Mouse (Mus musculus) forebrain, postnatal 0 days (tissue): ENCODE data around the gene Nod1. TPM values are rescaled to one million over a fixed set of nuclear protein-coding genes. Genes with fewer than 3 reads are reported as not detected.
A peak's percentile ranks its signal among the peaks of the same experiment; 100 is the strongest.

Source experiments
- ATAC-seq: fragments of 200-750 bp; cut with Nextera tagmentation; 2 replicates; pipeline ENCODE4 v1.8.0; 2017; ENCODE audit warnings: mild to moderate bottlenecking, moderate library complexity
- DNase-seq: peaks from one replicate; pipeline ENCODE4 v3.0.0-alpha.2; 2015
- H3K27ac ChIP-seq: fragments of 300-500 bp; sonication (generic); 2 replicates; pipeline ENCODE4 v1.5.1; 2014; ENCODE audit warnings: low read depth, mild to moderate bottlenecking, antibody characterized with exemption, low read length, moderate library complexity, mixed read lengths
- H3K27me3 ChIP-seq: fragments of 300-500 bp; sonication (generic); 2 replicates; pipeline ENCODE4 v1.6.1; 2014; ENCODE audit warnings: mild to moderate bottlenecking, low read length, mixed read lengths; ENCODE audit not compliant: insufficient read depth
- H3K36me3 ChIP-seq: fragments of 300-500 bp; sonication (generic); 2 replicates; pipeline ENCODE4 v1.6.1; 2014; ENCODE audit warnings: mild to moderate bottlenecking, moderate library complexity; ENCODE audit not compliant: insufficient read depth
- H3K4me1 ChIP-seq: fragments of 300-500 bp; sonication (generic); 2 replicates; pipeline ENCODE4 v1.6.1; 2014; ENCODE audit warnings: antibody characterized with exemption; ENCODE audit not compliant: insufficient read depth
- H3K4me2 ChIP-seq: fragments of 300-500 bp; sonication (generic); 2 replicates; pipeline ENCODE4 v1.6.1; 2014; ENCODE audit warnings: low read depth, mild to moderate bottlenecking, moderate library complexity
- H3K4me3 ChIP-seq: fragments of 300-500 bp; sonication (generic); 2 replicates; pipeline ENCODE4 v1.5.1; 2014; ENCODE audit warnings: low read depth, low read length, mixed read lengths
- H3K9ac ChIP-seq: fragments of 300-500 bp; sonication (generic); 2 replicates; pipeline ENCODE4 v1.6.1; 2014; ENCODE audit warnings: mild to moderate bottlenecking
- H3K9me3 ChIP-seq: fragments of 300-500 bp; sonication (generic); 2 replicates; pipeline ENCODE4 v1.6.1; 2016; ENCODE audit warnings: low read length
- CTCF ChIP-seq: sonication (generic); IDR thresholded peaks from 2 replicates; pipeline ENCODE4 v1.5.1; 2016; ENCODE audit warnings: antibody characterized with exemption, control low read depth, low read depth
- WGBS: fragments of 180-500 bp; shearing (Covaris S2); extraction: QIAGEN DNeasy Blood & Tissue Kit; methylation state at CpG from one replicate; pipeline ENCODE4 v1.1.7; 2014; 5-methylcytosine and 5-hydroxymethylcytosine counted together
- polyA plus RNA-seq: library from polyadenylated mRNA; unstranded; fragments of >200 nt; fragmentation: Nextera tagmentation; extraction: Ambion mirVana; gene quantifications from 2 replicates; pipeline ENCODE4 v1.2.1, GENCODE M21; 2015
- total RNA-seq: library from RNA; depleted of rRNA; stranded (reverse); fragments of >200 nt; gene quantifications from 2 replicates; pipeline ENCODE4 v1.2.3, GENCODE M21; 2014

Gene Nod1
- total and polyA plus RNA-seq, 2 experiments from 2014 or later, result 1.8 to 2.0 TPM

DNA sequence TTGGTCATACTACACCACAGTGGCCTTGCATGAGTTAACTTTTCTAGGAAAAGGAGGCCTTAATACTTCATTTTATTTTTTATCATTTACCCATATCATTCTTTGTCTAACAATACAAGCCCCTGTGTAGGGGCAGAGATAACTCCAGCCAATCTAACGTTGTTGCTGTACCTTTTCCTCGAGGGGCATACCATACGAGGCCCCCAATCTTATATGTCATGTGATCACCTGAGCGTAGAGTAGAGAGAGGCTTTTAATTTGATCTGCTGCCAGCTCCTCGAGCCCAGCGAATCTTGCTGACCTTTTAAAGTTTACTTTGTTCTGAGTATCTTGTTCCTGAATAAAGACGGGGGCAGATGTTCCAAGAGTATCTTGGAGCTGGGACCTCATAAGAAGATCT lies 40.1 kb upstream of the Nod1 start:
- WGBS, result 86% methylated on average over 7 of the region's 7 CpGs
- Histone ChIP-seq H3K4me1 (0 out of 2 replicates have a peak, but pooled peaks cover 5% of the 10 kb centered on the region), H3K27me3 (peaks cover 9% of the 10 kb centered on the region), H3K4me2 (no peak overlapping the region), H3K36me3 (no peaks in the 10 kb centered on the region), H3K27ac (no peak overlapping the region), H3K9ac (no peak overlapping the region), H3K4me3 (no peak overlapping the region), H3K9me3 (no peaks in the 10 kb centered on the region)
- no peak for DNase-seq
- ATAC-seq, result no peak
- no peak for TF ChIP-seq CTCF

DNA sequence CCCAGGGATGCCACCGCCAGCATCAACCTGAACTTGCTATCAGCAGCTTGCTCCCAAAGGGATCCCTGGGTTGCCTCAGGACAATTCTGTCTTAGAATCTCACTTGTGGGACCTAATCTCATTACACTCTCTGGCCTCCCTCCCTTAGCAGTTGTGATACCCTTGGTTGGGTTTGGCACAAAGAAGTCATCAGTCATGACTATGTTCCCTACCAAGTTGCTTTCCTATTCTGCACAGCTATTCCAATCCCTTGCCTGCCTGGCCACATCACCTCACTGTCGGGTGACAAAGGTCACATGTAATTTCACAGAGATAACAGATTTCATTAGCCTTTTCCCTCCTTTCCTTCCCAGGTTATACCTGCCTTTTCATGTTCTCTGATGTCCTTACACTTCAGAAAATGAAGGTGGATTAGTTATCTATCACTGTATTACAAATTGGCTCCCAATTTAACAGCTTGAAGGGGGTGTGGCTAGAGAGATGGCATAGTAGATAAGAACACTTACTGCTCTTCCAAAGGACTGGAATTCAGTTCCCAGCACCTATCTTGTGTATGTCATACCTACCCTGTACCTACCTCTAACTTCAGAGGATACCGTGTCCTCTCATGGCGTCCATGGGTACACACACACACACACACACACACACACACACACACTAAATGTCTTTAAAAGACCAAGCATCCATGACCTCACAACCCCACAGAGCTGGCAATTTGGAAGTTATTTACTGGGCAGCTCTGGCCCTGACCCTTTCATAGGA lies 38.1 kb upstream of the Nod1 start:
- H3K27ac ChIP-seq, result no peak overlapping the region

DNA sequence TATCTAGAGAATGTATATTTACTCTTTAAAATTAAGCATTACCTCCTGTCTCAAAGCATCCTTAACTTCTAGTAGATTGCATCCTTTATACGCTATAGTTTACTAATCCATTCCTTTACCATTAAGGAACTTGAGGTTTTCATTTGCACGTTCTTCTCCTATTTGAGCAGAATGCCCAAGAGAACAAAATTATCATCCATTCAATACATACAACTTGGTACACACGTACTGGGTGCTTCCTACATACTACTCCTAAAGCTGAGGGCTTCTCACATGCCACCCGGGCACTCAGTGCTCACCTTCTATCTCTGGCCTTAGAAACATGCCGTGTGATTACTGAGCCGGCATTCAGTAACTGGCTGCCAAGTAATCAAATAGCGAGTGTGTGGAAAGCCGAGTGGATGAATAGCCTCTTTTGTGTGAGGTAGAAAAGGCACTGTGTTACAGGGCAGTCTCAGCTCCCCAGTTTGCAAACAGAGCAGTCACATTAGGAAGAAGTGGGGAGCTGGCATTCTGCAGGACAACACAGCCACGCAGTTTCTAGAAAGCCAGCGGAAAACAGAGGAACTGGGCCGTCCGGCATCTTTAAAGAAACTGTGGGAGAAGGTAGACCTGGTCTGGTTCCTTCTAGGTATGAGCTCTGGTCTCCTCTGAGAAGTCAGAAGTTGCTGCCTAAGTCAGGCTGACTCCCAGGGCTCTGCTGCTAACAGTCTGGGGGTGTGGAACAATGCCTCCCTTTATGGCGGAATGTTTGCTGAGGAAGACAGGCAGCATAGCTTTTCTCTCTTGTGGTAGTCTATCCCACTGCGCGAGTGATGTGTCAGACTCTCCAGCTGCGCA lies 37.2 kb upstream of the Nod1 start:
- Histone ChIP-seq H3K27ac (no peak overlapping the region), H3K4me1 (0 out of 2 replicates have a peak, but pooled peaks cover 5% of the 10 kb centered on the region), H3K9me3 (no peaks in the 10 kb centered on the region), H3K27me3 (peaks cover 17% of the 10 kb centered on the region), H3K9ac (no peak overlapping the region; the same call in 1 of the 2 replicates), H3K36me3 (no peaks in the 10 kb centered on the region), H3K4me2 (peak overlapping the region; percentile 24), H3K4me3 (no peak overlapping the region)
- DNase-seq (peak; percentile 34), ATAC-seq (peak; percentile 77)
- 11% methylated on average over 16 of the region's 16 CpGs for WGBS
- TF ChIP-seq CTCF, result no peak

More for the DNA sequence above, 38.1 kb upstream of the Nod1 start:
- no peak overlapping the region for H3K4me2 ChIP-seq
- H3K4me3 ChIP-seq, result no peak overlapping the region
- no peaks in the 10 kb centered on the region for H3K36me3 ChIP-seq
- no peak overlapping the region for H3K9ac ChIP-seq
- DNase-seq, result no peak
- H3K4me1 ChIP-seq, result 0 out of 2 replicates have a peak, but pooled peaks cover 5% of the 10 kb centered on the region
- no peaks in the 10 kb centered on the region for H3K9me3 ChIP-seq
- WGBS, result 60% methylated on average over 4 of the region's 4 CpGs
- no peak for TF ChIP-seq CTCF
- peaks cover 17% of the 10 kb centered on the region for H3K27me3 ChIP-seq
- no peak for ATAC-seq

DNA sequence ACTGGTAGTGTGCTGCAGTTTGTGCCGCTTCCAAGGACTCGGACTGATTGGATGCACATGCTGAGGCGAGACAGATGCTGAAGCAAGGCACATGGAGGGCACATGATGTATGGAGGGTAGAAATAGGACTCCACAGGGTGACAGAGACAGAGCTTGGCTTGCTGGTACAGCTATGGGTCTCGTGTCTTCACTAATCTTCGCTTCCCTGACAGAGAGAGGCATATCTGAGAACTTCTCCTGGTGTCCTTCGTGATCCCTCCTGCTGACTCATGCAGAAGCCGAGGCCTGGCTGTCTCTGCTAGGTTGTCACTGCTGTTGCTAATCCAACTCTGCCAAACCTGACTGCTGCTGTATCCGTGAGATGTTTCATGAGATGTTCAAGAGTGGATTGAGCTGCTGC lies 36.0 kb upstream of the Nod1 start:
- ATAC-seq (no peak), DNase-seq (no peak)
- H3K4me2 ChIP-seq, result no peak overlapping the region
- no peaks in the 10 kb centered on the region for H3K9me3 ChIP-seq
- peaks cover 17% of the 10 kb centered on the region for H3K27me3 ChIP-seq
- 86% methylated on average over 8 of the region's 8 CpGs for WGBS
- H3K4me3 ChIP-seq, result no peak overlapping the region
- no peak for TF ChIP-seq CTCF
- no peak overlapping the region for H3K27ac ChIP-seq
- 0 out of 2 replicates have a peak, but pooled peaks cover 5% of the 10 kb centered on the region for H3K4me1 ChIP-seq
- H3K9ac ChIP-seq, result no peak overlapping the region
- H3K36me3 ChIP-seq, result no peaks in the 10 kb centered on the region

DNA sequence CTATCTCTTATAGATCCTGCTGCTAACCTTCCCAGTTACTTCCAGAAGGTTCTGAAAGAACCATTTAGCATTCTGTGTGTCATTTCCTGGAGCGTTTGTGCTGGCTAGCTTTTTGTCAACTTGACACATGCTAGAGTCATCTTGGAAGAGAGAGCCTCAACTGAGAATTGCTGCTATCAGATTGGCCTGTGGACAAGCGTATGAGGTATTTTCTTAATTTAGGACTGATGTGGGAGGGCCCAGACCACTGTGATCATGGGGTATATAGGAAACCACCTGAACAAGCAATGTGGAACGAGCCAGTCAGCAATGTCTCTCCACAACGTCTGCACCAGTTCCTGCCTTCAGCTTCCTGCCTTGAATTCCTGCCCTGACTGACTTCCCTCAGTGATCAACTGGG lies 31.1 kb upstream of the Nod1 start:
- DNase-seq (no peak), ATAC-seq (no peak)
- TF ChIP-seq CTCF, result no peak
- Histone ChIP-seq H3K27me3 (peaks cover 17% of the 10 kb centered on the region), H3K4me3 (no peak overlapping the region), H3K4me2 (no peak overlapping the region), H3K36me3 (no peaks in the 10 kb centered on the region), H3K9ac (no peak overlapping the region), H3K4me1 (no peaks in the 10 kb centered on the region), H3K9me3 (no peaks in the 10 kb centered on the region), H3K27ac (no peak overlapping the region)
- WGBS, result 83% methylated on average over 4 of the region's 4 CpGs

DNA sequence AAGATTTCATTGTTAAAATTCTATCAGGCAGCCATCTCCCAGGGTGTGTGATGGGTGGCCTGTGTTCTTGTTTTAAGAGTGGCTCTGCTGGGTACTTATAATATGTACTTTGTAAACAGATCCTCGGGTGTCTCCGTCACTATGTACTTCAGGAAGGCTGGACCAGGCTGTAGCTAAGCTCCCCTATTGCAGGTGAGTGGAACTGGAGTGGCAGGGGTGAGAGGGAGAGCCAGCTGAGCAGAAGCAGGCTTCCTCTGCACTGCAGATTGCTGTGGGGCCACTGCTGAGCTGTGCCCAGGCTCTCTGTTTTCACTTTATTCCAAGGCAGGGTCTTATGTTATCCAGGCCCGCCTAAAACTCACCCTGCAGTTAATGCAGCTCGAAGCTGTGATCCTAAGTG lies 30.0 kb upstream of the Nod1 start:
- no peak overlapping the region for H3K9ac ChIP-seq
- no peak overlapping the region for H3K27ac ChIP-seq
- H3K27me3 ChIP-seq, result peaks cover 8% of the 10 kb centered on the region; the same call in 1 of the 2 replicates
- H3K36me3 ChIP-seq, result no peaks in the 10 kb centered on the region
- H3K4me1 ChIP-seq, result no peaks in the 10 kb centered on the region
- WGBS, result 75% methylated on average over 4 of the region's 4 CpGs
- H3K9me3 ChIP-seq, result no peaks in the 10 kb centered on the region
- H3K4me2 ChIP-seq, result no peak overlapping the region
- DNase-seq, result no peak
- no peak for TF ChIP-seq CTCF
- no peak for ATAC-seq
- no peak overlapping the region for H3K4me3 ChIP-seq

DNA sequence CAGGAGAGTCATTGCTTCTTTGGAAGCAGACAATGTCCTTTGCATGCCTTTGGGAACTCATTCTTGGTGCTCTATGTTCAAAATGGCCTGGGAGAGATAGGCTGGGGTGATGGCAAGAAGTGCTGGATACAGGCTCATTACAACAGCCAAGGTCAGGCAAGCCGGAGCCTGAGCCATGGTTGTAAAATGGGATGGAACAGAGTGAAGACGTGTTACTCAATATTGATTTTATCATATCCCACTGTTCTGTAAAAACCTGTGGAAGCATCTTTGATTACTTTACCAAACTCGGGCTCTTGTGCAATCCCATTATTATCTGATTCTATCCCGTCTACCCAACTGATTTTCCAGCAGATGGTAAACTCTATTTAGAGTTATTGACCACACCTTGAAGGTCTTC lies 28.9 kb upstream of the Nod1 start:
- H3K27me3 ChIP-seq, result 0 out of 2 replicates have a peak, but pooled peaks cover under 1% of the 10 kb centered on the region
- ATAC-seq (no peak), DNase-seq (no peak)
- H3K4me1 ChIP-seq, result no peaks in the 10 kb centered on the region
- H3K9ac ChIP-seq, result no peak overlapping the region
- H3K4me2 ChIP-seq, result no peak overlapping the region
- no peaks in the 10 kb centered on the region for H3K36me3 ChIP-seq
- no peak for TF ChIP-seq CTCF
- WGBS, result 87% methylated on average over 4 of the region's 4 CpGs
- no peak overlapping the region for H3K4me3 ChIP-seq
- H3K9me3 ChIP-seq, result no peaks in the 10 kb centered on the region
- H3K27ac ChIP-seq, result no peak overlapping the region
